Mouse (Mus musculus) megakaryocyte-erythroid progenitor cell, adult 5-6 weeks (primary cell): ENCODE measurements around the gene Ppp1r3c. TPM values are rescaled to one million over a fixed set of nuclear protein-coding genes. Genes with fewer than 3 reads are reported as not detected.

Experiments
- ATAC-seq: replicated peaks from 2 replicates; pipeline ENCODE4 v1.8.0; 2016; ENCODE audit warnings: mild to moderate bottlenecking, inconsistent platforms; ENCODE audit not compliant: severe bottlenecking, poor library complexity, low FRiP score, low TSS enrichment
- total RNA-seq, 2 experiments: library from RNA; stranded (forward) in 1 of 2; stranded (reverse) in 1 of 2; fragments of 200-1000, 215-1000 nt in 1 of 2; fragments of >200 nt in 1 of 2; fragmentation: Nextera tagmentation in 1 of 2; gene quantifications; 2 replicates each; pipeline ENCODE4 v1.2.3; 2014 to 2017

Ppp1r3c gene
- total RNA-seq, 2 experiments from 2014 or later, result not detected

- no peak for ATAC-seq
Observed at GRCm38 (mm10) chr19:36728741-36729460, 7.6 kb downstream of the Ppp1r3c start.

GRCm38 (mm10) chr19:36724970-36725369 lies 11.5 kb downstream of the Ppp1r3c start:
- ATAC-seq, result no peak

- no peak for ATAC-seq
Observed at GRCm38 (mm10) chr19:36721139-36721538, 15.3 kb downstream of the Ppp1r3c start.

GRCm38 (mm10) chr19:36716221-36716620 lies 20.2 kb downstream of the Ppp1r3c start:
- no peak for ATAC-seq

- ATAC-seq, result no peak
Observed at GRCm38 (mm10) chr19:36715591-36715990, 20.9 kb downstream of the Ppp1r3c start.

GRCm38 (mm10) chr19:36714492-36714891 lies 22.0 kb downstream of the Ppp1r3c start:
- no peak for ATAC-seq

GRCm38 (mm10) chr19:36713092-36713491 lies 23.4 kb downstream of the Ppp1r3c start:
- no peak for ATAC-seq

- ATAC-seq, result no peak
Observed at GRCm38 (mm10) chr19:36706195-36706594, 30.3 kb downstream of the Ppp1r3c start.

- ATAC-seq, result no peak
Observed at GRCm38 (mm10) chr19:36705286-36706146, 30.9 kb downstream of the Ppp1r3c start.

GRCm38 (mm10) chr19:36704763-36705162 lies 31.7 kb downstream of the Ppp1r3c start:
- ATAC-seq, result no peak

GRCm38 (mm10) chr19:36701809-36702622 lies 34.4 kb downstream of the Ppp1r3c start:
- no peak for ATAC-seq

GRCm38 (mm10) chr19:36701366-36701765 lies 35.1 kb downstream of the Ppp1r3c start:
- no peak for ATAC-seq

GRCm38 (mm10) chr19:36700937-36701336 lies 35.5 kb downstream of the Ppp1r3c start:
- no peak for ATAC-seq

- ATAC-seq, result no peak
Observed at GRCm38 (mm10) chr19:36699151-36699550, 37.3 kb downstream of the Ppp1r3c start.

GRCm38 (mm10) chr19:36698200-36698599 lies 38.3 kb downstream of the Ppp1r3c start:
- no peak for ATAC-seq

GRCm38 (mm10) chr19:36696601-36697122 lies 39.8 kb downstream of the Ppp1r3c start:
- no peak for ATAC-seq

- no peak for ATAC-seq
Observed at GRCm38 (mm10) chr19:36693530-36693929, 42.9 kb downstream of the Ppp1r3c start.

- ATAC-seq, result no peak
Observed at GRCm38 (mm10) chr19:36691941-36692340, 44.5 kb downstream of the Ppp1r3c start.

GRCm38 (mm10) chr19:36691245-36691644 lies 45.2 kb downstream of the Ppp1r3c start:
- no peak for ATAC-seq

- ATAC-seq, result no peak
Observed at GRCm38 (mm10) chr19:36689205-36689604, 47.2 kb downstream of the Ppp1r3c start.
